Mouse (Mus musculus) CD4-positive, CD25-positive, alpha-beta regulatory T cell, adult 4 months (primary cell): ENCODE results near the gene Rora. TPM values are rescaled to one million over a fixed set of nuclear protein-coding genes. Genes with fewer than 3 reads are reported as not detected.

Experiments used
- ATAC-seq: one replicate; pipeline ENCODE4 v1.8.0; 2017
- polyA plus RNA-seq, 2 experiments: library from polyadenylated mRNA; unstranded; fragments of 100-300 nt; shearing (Covaris generic); gene quantifications; one replicate each; pipeline ENCODE4 v1.2.1; 2017

Gene Rora
- polyA plus RNA-seq, 2 experiments from 2014 or later = 35.6 to 42.4 TPM

GRCm38 (mm10) chr9:68823292-68823691 is 169.7 kb downstream of the Rora start:
- no peak for ATAC-seq

- no peak for ATAC-seq
Observed at GRCm38 (mm10) chr9:68825107-68825506, 171.5 kb downstream of the Rora start.

- no peak for ATAC-seq
Observed at GRCm38 (mm10) chr9:68825841-68826240, 172.3 kb downstream of the Rora start.

- ATAC-seq = no peak
Observed at GRCm38 (mm10) chr9:68827441-68827840, 173.9 kb downstream of the Rora start.

- no peak for ATAC-seq
Observed at GRCm38 (mm10) chr9:68829903-68830302, 176.3 kb downstream of the Rora start.

- ATAC-seq = no peak
Observed at GRCm38 (mm10) chr9:68833323-68833722, 179.7 kb downstream of the Rora start.

- no peak for ATAC-seq
Observed at GRCm38 (mm10) chr9:68835037-68835649, 181.6 kb downstream of the Rora start.

- ATAC-seq = no peak
Observed at GRCm38 (mm10) chr9:68842134-68842892, 188.7 kb downstream of the Rora start.

GRCm38 (mm10) chr9:68845556-68845955 is 192.0 kb downstream of the Rora start:
- ATAC-seq = no peak

- no peak for ATAC-seq
Observed at GRCm38 (mm10) chr9:68850321-68850720, 196.7 kb downstream of the Rora start.

GRCm38 (mm10) chr9:68852201-68852600 is 198.6 kb downstream of the Rora start:
- no peak for ATAC-seq

GRCm38 (mm10) chr9:68852934-68853333 is 199.3 kb downstream of the Rora start:
- no peak for ATAC-seq

GRCm38 (mm10) chr9:68859500-68859899 is 205.9 kb downstream of the Rora start:
- ATAC-seq = no peak

GRCm38 (mm10) chr9:68866317-68866716 is 212.7 kb downstream of the Rora start:
- ATAC-seq = no peak

- no peak for ATAC-seq
Observed at GRCm38 (mm10) chr9:68873838-68874237, 220.3 kb downstream of the Rora start.

GRCm38 (mm10) chr9:68874544-68874943 is 221.0 kb downstream of the Rora start:
- no peak for ATAC-seq

- no peak for ATAC-seq
Observed at GRCm38 (mm10) chr9:68875791-68876190, 222.2 kb downstream of the Rora start.

- ATAC-seq = no peak
Observed at GRCm38 (mm10) chr9:68876289-68876688, 222.7 kb downstream of the Rora start.

GRCm38 (mm10) chr9:68881896-68882295 is 228.3 kb downstream of the Rora start:
- ATAC-seq = no peak

- no peak for ATAC-seq
Observed at GRCm38 (mm10) chr9:68883005-68883404, 229.4 kb downstream of the Rora start.

- no peak for ATAC-seq
Observed at GRCm38 (mm10) chr9:68883687-68884086, 230.1 kb downstream of the Rora start.

GRCm38 (mm10) chr9:68884451-68885035 is 231.0 kb downstream of the Rora start:
- ATAC-seq = peak; percentile 73

- no peak for ATAC-seq
Observed at GRCm38 (mm10) chr9:68888670-68889069, 235.1 kb downstream of the Rora start.

GRCm38 (mm10) chr9:68891431-68891830 is 237.8 kb downstream of the Rora start:
- no peak for ATAC-seq
